Mouse (Mus musculus) heart, adult 18-20 months (tissue): ENCODE data around the gene Ccp110. TPM values are rescaled to one million over a fixed set of nuclear protein-coding genes. Genes with fewer than 3 reads are reported as not detected.

Experiments
- DNase-seq, 2 experiments: peaks; one replicate each; pipeline ENCODE4 v3.0.0; 2021 to 2022; ENCODE audit warnings: mixed read lengths in 1 of 2
- total RNA-seq, 2 experiments: library from RNA; stranded (reverse); gene quantifications; 2 replicates each; pipeline ENCODE4 v1.2.3; 2021

The Ccp110 gene
- total RNA-seq, 2 experiments from 2014 or later, result 1.2 to 1.9 TPM

DNA sequence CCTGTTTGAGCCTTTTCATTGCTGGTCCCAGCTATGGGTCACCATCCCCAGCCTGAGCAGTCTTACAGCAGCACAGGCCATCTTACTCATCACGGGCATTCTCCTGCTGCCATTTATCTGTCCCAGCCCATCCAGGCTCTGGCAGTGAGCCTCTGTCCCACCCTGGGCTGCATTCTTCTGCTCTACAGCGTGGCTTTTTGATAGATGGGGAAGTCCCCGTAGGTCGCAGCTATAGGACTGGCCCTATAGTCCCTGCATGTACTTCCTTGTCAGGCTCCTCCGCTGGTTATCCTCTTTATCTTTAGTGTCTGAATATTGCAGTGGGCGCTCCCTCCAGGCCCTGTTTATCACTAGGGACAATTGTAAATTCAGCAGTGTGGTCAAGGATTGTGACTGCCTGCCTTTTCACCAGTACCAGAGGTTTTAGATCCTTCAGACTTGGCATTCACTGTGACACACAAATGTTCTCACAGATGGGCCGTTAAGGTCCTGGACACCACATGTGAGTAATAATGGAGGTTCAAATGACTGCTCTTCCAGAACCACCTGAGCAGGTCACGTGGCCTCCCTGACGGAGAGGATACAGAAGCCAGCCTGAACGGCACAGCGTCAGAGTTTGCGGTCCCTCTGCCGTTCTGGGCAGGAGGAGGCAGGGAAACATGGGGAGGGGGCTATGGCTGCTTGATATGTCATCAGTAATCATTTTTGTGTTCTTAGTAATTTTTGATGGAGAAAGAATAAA is 16.7 kb downstream of the Ccp110 start:
- DNase-seq, result no peak

DNA sequence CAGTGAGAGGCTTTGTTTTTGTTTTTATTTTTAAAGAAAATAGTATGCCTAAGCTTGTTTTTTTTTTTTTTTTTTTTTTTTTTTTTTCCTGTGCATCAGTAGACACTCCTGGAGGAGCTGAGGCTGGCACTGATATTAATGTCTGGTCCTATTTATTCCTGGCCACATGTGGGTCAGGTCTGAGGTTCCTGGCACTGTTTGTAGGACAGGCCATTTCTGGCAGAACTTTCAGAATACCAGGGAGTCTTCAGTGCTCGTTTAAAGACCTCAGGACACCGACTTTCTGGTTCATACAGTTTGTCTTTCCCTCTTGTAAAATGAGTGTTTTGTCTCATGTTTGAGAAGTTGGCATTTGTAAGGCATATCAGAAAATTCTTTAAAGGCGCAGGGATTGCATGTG is 19.4 kb downstream of the Ccp110 start:
- DNase-seq, result peak in 1 of 2 experiments; percentile 24

DNA sequence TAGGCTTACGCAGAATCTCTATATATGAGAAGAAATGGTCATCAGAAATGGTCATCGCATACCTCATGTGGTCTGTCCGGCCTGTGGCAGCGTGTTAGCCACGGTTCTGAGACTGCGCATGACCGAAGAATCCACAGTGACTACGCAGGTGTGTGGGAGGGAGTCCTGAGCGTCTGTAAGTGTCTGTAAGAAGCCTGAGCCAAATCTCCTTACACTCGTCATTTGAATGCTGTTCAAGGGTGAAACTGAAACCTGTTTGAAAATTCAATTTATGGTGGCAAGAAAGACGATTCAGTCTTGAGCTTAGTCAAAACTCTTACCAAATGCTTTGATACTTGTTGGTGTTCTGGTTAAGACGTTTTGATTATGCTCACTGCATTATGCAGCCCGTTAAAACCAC is 20.9 kb downstream of the Ccp110 start:
- no peak for DNase-seq

DNA sequence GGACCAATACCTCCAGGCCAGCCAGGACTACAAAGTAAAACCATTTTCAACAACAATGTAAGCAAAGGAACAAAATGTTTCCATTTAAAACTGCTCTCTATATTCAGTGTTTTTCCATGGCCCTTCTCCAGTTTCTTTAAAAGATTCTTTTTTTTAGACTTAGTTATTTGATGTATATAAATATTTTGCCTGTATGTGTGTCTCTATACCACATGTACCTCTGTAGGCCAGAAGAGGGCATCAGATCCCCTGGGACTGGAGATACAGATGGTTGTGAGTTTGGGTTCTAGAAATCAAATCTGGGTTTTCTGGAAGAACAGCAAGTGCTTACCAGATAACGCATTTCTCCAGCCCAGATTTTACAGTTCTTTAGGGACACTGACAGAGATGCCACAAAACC is 26.4 kb downstream of the Ccp110 start:
- DNase-seq, result no peak

DNA sequence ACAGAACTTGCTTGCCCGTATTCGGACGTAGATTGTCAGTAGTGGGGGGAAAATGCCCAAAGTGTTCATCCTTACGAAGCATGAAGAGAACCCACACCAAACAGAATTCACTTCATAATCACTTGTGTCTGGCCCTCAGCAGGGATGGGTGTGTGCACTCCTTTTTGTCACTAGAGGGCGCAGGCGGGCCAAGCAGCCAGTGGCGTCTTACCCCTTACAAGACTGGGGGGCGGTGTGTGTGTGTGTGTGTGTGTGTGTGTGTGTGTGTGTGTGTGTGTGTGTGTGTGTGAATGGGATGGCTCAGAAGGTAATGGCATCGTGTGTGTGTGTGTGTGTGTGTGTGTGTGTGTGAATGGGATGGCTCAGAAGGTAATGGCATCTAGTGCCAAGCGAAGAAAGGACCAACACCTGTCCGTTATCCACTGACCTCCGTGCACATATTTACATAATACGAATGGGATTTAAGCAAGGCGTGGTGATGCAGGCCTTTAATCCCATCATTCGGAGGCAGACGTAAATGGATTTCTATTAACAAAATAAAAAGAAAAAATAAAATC is 27.7 kb downstream of the Ccp110 start, which contains the start of gene Vps35l:
Gene Vps35l (plus strand): TSS at position 252 of the 557 bp plus-strand sequence.
- DNase-seq, result peak; percentile 84 to 87

DNA sequence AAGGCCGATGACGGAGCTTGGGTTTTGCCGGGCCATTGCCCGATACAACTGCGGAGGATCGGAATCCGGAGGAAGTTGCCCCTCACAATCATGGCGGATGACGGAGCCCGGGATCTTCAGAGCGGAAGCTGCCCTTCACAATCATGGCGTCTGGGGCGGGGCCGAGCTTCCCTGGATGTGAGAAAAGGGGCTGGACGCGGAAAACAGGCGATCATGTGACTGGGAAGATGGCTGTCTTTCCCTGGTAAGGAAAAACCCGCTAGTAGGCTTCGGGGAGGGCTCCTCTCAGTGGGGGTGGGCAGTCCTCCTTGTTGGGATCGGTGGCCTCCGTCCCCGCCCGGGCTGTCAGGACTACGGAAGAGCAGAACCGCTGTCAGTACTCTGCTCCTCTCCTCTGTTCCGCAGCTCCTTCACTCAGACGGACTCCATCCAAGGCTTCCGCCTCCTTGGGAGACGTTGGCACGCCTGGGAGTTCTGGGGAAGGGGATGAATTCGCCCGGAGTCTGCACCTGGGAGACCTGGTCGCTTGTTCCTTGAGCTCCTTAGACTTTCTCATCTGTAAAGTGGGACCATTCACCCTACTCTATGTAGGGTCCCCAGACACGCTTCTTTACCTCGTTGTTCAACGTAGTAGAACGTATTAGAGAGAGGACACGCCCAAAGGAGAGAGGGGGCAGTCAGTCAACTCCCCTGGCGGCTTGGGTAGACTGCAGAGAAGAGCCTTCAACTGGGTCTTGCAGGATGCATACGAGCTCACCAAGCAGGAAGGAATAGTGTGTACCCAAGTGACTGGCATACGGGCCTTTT is 28.4 kb downstream of the Ccp110 start:
- peak; percentile 97 to 98 for DNase-seq

DNA sequence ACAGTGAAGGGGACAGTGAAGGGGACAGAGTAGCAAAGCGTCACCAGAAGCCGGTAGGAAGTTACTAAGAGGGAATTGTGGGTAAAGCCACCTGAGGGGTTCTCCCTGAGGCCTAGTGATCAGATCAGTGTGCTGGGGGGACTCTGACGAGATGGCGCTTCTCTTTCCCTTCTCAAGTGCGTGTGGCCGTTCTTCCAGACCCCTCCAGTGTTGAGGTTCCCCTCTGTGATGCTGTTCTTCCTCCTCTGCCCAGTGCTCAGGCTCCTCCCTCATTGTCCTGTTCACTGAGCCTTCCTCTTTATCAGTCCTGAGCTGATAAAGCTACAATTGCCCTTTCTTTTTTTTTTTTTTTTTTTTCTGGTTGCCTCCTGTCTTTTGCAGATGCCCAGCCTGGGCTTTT is 29.9 kb downstream of the Ccp110 start:
- DNase-seq, result no peak

DNA sequence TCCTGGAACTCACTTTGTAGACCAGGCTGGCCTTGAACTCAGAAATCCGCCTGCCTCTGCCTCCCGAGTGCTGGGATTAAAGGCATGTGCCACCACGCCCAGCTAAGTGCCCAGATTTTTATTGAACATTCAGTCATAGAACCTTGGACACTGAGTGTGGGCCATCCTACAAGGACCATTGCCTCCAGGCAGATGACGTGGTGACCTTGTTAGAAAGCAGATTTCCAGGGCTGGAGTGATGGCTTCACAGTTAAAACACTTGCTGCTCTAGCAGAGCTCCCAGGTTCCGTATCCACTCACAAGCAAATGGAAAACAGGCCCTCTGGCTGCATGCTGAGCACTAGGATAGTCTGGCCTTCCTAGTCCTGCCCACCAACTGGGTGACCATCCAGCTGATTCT is 32.4 kb downstream of the Ccp110 start:
- no peak for DNase-seq

DNA sequence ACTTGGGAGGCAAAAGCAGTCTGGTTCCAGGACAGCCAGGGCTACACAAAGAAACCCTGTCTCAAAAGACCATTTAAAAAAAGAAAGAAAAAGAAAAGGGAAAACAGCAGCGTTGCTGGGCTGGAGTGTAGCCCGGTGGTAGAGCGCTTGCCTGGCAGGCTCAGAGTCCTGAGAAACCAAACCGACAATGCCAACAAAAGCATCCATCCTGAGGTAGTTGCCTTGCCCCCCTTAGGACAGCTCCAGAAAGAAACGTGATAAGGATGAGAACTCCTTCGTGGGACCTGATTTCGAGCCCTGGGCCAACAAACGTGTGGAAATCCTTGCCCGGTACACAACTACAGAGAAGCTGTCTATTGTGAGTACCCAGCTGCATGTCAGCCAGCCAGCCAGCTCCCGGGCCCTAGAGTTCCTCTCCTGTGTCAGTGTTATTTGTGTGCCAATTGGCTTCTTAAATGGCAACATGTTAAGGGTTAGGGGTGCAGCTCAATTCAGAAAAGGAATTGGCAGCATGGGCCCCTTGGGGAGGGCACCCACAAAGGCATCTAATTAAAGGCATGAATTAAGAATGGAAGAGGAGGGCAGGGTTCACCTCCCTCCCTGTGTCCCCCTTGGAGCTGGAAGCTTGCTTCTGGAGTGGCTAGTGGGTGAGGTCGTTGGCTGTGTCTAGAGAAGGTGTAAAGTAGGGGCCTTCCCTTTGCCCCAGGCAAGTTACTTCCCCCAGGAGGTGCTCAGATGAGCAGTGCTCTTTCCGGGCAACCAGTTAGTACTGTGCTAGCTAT is 35.7 kb downstream of the Ccp110 start:
- no peak for DNase-seq

DNA sequence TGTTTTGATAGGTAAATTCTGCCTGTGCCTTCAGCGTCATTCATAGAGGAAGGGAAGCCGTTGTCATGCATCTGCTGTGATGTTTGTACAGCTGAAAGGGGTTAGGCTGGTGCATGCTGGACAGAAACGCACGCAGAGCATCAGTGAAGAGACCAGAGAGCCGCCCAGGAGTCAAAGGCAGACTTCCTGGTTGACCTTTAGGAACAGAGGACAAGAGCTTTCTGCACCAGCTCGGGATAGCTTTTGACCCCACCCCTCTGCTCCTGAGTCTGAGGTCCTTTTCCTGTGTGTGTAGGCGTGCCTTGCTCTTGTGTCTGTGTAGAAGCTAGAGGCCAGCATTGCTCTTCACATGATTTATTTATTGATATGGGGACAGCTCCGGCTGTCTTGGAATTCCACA is 37.4 kb downstream of the Ccp110 start:
- DNase-seq, result no peak

DNA sequence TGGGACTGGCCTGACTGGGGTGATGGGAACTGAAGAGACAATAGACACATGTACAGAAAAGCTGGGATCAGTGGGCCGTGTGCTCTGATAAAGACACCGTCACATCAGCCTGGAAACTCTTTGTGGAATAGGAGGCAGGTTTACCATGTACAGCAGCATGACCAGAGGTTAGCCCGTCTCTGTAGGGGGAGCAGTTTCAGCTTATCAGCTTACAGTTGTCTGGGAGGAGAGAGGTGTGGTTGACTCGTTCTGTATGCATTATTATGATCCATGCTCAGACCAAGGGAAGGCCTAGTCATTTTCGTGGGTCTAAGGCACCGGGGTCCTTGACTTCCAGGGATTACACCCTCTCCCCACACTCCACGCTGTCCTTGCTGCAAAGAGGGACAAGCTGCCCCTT is 39.3 kb downstream of the Ccp110 start:
- DNase-seq, result no peak

DNA sequence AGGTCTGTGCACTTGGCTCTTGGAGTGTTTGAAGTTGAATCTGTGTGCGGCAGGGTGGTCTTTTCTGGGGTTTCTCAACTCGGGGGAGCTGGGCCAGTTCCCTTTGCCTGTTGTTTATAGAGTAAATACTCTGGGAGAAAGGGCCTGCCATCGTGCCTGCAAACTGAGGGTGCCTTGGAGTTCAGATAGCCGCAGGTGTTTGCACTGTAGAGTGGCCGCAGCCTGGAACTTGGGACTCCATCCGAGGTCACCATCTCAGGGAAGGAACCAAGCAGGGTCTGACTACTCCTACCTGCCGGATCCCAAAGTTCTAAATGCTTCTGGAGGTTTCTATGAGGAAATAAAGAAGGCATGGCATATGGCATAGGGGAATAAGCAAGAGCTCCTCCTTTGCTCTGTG is 43.4 kb downstream of the Ccp110 start:
- no peak for DNase-seq

DNA sequence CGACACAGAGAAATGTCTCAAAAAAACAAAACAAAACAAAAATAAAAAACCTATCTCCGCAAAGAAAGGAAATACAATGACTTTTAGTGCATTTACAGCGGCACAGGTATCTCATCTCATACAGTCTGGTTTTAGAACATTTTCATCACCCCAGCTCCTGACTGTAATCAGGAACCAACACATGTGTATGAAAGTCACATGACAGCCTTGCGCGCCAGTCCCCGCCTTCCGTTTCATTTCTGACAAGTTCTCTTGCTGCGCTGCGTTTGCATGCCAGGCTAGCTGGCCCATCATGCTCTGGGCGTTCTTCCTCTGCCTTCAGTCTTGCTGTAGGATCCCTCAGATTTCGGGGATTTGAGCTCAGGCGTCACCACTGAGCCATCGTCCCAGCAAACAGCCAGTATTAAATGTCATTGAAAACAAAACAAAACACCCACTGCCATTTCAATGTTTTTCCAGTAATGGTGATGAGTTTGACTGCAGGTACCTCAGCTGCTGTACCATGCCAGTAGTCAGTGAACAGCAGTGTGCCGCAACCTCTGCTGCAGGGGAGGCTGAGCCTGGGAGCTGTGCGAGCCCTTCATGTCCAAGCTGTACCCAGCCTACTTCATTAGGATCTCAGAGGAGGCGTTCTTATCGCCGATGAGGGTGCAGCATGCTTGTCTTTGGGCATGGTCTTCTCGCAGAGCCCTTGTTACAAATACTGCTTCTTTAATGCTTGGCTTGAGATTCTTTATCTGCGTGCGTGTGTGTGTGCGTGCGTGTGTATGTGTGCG is 44.3 kb downstream of the Ccp110 start:
- DNase-seq, result no peak

DNA sequence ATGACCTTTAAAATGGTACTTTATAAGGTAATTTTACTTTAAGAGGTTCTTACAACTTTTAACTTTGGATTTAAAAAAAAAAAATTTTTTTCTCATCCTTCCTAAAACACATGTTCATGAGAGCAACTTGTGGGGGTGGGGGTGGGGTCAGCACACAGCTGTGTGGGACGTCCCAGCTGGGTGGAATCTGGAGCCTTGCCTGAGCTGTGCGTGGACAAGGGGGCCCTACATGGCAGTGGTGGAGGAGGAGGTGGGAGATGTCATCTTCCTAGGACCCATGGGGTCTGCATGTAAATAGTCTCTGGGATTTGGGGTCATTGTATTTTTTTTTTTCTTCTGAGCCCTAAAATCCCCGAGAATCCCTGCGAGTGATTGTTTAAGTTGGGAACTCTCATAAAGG is 46.0 kb downstream of the Ccp110 start:
- no peak for DNase-seq

DNA sequence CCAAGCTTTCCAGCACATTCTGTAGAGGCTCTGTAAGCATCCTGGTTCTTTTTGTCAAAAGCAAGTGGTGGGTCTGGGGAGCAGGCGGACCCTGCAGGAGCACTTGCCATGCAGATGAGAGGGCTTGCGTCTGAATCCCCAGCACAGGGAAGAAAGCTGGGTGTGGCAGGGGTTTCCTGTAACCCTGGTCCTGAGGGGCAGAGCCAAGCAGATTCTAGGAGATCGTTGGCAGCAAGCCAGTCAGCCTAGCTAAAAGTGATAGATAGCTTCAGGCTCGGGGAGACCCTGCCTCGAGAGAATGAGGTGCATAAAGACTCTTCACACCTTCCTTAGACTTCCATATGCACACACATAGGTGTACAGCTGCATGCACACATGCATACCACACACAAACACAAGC is 47.0 kb downstream of the Ccp110 start:
- no peak for DNase-seq

DNA sequence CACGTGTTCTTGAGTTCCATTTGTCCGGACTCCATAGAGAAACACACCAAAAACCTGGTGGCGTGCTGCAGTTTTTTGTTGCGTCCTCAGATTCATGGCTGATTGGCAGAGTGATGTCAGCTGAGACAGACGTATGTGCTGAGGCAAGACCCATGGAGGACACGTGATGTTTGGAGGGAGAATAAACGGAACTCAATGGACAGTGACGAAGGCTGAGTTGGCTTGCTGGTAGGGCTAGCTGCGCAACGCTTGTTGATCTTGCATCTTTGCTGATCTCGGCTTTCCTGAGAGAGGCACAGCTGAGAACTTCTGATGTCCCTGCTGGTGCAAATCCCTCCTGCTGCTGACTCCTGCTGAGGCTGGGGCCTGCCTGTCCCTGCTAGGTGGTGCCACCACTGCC is 51.6 kb downstream of the Ccp110 start:
- DNase-seq, result peak in 1 of 2 experiments; percentile 35

DNA sequence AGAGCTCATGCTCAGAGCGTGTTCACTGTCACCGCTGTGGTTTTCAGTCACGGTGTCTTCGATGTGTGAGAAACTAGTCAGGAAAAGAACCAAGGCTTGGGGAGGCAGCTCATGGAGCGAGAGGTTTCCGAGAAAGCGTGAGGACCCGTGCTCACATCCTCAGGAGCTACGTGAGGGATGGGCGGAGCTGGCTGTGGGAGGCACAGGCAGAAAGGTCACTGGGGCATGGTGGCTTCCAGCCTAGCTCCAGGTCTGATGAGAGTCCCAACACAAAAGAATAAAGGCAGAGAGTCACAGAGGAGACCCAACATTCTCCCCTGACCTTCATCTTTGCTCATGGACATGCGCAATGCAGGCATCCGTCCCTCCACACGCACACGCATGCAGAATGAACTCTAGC is 52.4 kb downstream of the Ccp110 start:
- no peak for DNase-seq

DNA sequence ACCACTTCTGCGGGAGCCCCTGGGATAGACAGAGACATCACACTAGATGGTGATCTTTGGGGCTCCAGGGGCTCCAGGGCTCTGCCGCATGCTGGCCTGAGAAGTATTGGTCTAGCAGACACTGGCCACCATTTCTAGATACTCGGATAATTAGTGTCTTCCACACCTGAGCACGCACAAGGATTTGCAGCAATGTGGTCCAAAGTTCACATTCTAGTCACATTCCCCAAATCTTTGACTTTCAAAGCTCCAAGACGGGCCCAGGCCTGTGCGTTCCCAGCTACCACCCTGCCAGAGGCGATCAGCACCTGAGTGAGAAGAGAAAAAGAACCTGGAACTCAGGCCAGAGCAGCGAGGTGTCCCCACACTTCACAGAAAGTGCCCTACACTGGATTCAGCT is 53.3 kb downstream of the Ccp110 start:
- no peak for DNase-seq

DNA sequence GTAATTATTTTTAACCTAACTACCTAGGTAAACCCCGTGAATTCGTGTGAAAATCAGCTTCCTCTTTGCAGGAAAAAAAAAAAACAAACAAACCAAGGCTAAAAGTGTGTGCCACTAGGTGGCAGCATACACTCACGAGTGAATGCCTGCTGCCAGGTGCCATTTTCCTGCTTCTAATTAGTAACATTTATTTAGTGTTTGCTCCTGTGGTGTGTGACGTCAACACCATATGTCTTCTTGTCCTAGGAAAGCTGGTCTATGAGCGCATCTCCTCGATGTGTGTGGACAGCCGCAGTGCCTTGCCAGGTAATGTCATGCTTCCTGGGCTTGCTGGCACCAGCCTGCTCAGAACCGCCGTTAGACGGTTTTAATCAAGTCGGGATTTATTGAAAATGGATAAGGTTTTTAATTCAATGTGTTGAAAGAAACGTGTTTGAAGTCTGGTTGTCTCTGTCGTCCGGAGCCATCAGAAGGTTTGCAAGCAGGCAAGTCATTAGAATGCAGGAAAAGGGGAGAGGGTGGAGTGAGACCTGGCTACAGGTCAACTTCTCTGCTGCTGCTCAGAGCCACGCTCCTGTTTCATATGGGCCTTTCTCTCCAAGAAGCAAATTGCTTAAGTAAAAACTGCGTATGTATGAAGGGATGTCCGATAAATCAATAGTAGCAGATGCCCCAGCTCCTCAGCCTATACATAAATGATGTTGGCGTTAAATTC is 53.9 kb downstream of the Ccp110 start:
- peak; percentile 47 to 78 for DNase-seq

DNA sequence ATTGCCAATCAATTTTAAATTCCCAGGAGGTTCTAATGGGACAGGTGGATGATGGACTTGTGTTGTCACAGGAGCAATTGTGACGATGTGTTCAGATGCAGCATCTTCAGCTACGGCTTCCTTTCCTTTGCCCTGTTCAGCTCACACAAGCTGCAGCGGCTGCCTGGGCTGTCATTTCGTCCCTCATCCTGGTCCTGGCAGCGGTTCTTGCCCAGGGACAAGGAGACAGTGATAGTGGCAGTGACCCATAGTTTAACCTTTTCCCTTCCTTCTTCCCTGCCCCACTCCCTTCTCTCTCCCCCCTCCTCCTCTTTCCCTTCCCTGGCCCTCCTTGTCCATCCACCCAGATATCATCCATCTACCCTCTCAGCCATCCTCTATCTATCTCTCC is 54.5 kb downstream of the Ccp110 start:
- DNase-seq, result no peak

DNA sequence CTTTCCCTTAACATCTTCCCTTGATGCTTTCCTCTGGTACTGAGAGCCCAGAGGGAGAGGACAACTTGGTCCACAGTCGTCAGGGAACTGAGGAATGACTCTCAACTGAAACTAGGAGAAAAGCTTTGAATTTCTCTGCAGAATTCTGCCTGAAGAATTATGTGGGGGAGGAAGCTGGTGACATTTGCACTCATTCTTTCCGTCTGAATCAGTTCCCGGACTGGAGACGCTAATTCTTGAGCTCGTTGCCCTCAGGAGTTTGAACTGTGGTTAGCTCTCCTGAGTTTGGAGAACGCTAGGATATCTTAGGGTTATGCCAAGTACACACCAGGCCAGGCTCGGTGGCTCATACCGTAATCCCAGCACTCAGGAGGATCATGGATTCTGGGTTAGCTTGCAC is 56.9 kb downstream of the Ccp110 start:
- DNase-seq, result peak; percentile 17 to 21
